Mouse (Mus musculus) erythroblast, embryonic 14.5 days (primary cell): ENCODE measurements around the gene Lrrc4b.

Experiments
- GATA1 ChIP-seq: IDR thresholded peaks from 2 replicates; pipeline ENCODE4 v1.6.1; 2012; ENCODE audit warnings: low read length, inconsistent platforms, mixed read lengths
- TAL1 ChIP-seq: IDR thresholded peaks from 3 replicates; pipeline ENCODE4 v1.6.1; 2012; ENCODE audit warnings: low read length, inconsistent platforms, mixed read lengths

GRCm38 (mm10) chr7:44474419-44474818 is 45.6 kb downstream of the Lrrc4b start:
- TF ChIP-seq GATA1 (no peak), TAL1 (no peak)
